9 mouse cellular contexts compared by ENCODE assay signal in the genomic region with DNA sequence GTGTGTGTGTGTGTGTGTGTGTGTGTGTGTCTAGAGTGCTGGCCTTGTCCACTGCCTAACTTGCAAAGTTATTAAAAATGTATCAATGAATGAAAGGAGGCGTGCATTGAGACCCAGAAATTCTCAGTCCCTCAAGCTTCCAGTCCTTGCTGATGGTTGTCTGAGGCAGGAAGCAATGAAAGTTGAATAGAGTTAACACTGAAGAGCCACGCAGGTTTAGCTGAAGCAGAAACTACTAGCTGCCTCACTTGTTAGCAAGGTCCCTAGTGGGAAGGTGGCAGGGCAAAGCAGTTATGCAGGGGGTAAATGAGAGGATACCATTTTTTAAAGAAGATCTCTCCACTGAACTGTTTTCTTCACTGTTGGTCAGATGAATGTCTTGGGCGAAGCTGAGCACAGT.
DNase-seq lines count a peak whose midpoint lies in the region; ATAC-seq and TF ChIP-seq lines count a peak whose summit lies in the region.
"Had no signal": no experiment of that assay in that cellular context is flagged by ENCODE, and none has a peak within 500 bp of the region (broad histone marks: within the 10 kb centered on the region; RNA-seq: fewer than 3 reads in every experiment).

No protein-coding gene starts in this region.

- H3K36me3 ChIP-seq in heart, embryonic 11.5 days (ENCODE audit: control insufficient read depth, insufficient read depth, low read length), result no peaks in the 10 kb centered on the region
- peaks cover 6% of the 10 kb centered on the region for H3K36me3 ChIP-seq in spleen, adult 2 months (ENCODE audit: control insufficient read depth, insufficient read depth, low read length)
- no peaks in the 10 kb centered on the region for H3K36me3 ChIP-seq in small intestine, adult 2 months (ENCODE audit: control insufficient read depth, insufficient read depth, low read length)

- TF ChIP-seq POLR2A in spleen, adult 2 months (IDR thresholded peaks at IDR 0.05; ENCODE audit: low read depth, low read length), result peak; percentile 21; the same call in 1 of the 2 replicates
- no peak for TF ChIP-seq POLR2A in small intestine, adult 2 months (IDR thresholded peaks at IDR 0.05; ENCODE audit: low read depth, low read length)

- 0 out of 2 replicates have a peak overlapping the region, but pooled peaks have one; percentile 39 for H3K9ac ChIP-seq in heart, embryonic 11.5 days (ENCODE audit: low read depth, low read length)

- no peak for ATAC-seq in heart, embryonic 11.5 days (replicated peaks; ENCODE audit: insufficient number of reproducible peaks, low FRiP score, low TSS enrichment)
- no peak for ATAC-seq in megakaryocyte progenitor cell, adult 5-6 weeks (replicated peaks; ENCODE audit: poor library complexity)

- H3K9me3 ChIP-seq in heart, embryonic 11.5 days (replicated peaks; ENCODE audit: control insufficient read depth, low read length), result no peaks in the 10 kb centered on the region

- 69% methylated on average over 3 of the region's 3 CpGs for WGBS in heart, embryonic 11.5 days (ENCODE audit: insufficient replicate concordance)
- WGBS in spleen, adult 2 months, result 26% methylated on average over 3 of the region's 3 CpGs
- WGBS in small intestine, adult 2 months, result 69% methylated on average over 3 of the region's 3 CpGs

- no peak for DNase-seq in heart, postnatal 14 days
- no peak for DNase-seq in spleen, adult 2 months (ENCODE audit: low read depth in 1 of 2, low spot score in 2 of 2)
- no peak for DNase-seq in spleen, postnatal 4 days (ENCODE audit: low spot score in 2 of 2)
- peak; percentile 65 for DNase-seq in induced T-regulatory cell, adult 2 months (ENCODE audit: low read depth)
- DNase-seq in cerebellum, adult 11-12 months, result no peak
- DNase-seq: kidney, adult 18-20 months had no signal

- intact Hi-C loops in heart, postnatal 14 days (cut with DNase I), result loop anchor here (5.0 kb wide), 1 partner anchor 85 kb away; no protein-coding TSS in a partner anchor

- no peak for TF ChIP-seq CTCF in spleen, adult 2 months (IDR thresholded peaks at IDR 0.05; ENCODE audit: extremely low read depth, insufficient read depth, insufficient read length, insufficient replicate concordance)
- TF ChIP-seq CTCF in small intestine, adult 2 months (IDR thresholded peaks at IDR 0.05; ENCODE audit: extremely low read depth, insufficient read length, insufficient replicate concordance, low read depth, low read length), result no peak

- H3K4me3 ChIP-seq in heart, embryonic 11.5 days (ENCODE audit: low read depth, low read length), result peak overlapping the region; percentile 35
- H3K4me3 ChIP-seq in spleen, adult 2 months (ENCODE audit: extremely low read depth, insufficient read depth, insufficient read length), result peak overlapping the region; percentile 74
- H3K4me3 ChIP-seq in small intestine, adult 2 months (ENCODE audit: low read depth, low read length), result no peak overlapping the region

- peaks cover 32% of the 10 kb centered on the region for H3K4me1 ChIP-seq in heart, embryonic 11.5 days (ENCODE audit: control insufficient read depth, insufficient read depth, low read length)
- peaks cover 25% of the 10 kb centered on the region for H3K4me1 ChIP-seq in spleen, adult 2 months (ENCODE audit: control insufficient read depth, insufficient read depth, insufficient read length)
- peaks cover 10% of the 10 kb centered on the region; the same call in 1 of the 2 replicates for H3K4me1 ChIP-seq in small intestine, adult 2 months (ENCODE audit: control insufficient read depth, insufficient read depth, insufficient read length, low read length)

- no peaks in the 10 kb centered on the region for H3K27me3 ChIP-seq in heart, embryonic 11.5 days (ENCODE audit: control insufficient read depth, insufficient read depth, low read length)
- no peaks in the 10 kb centered on the region for H3K27me3 ChIP-seq in spleen, adult 2 months (ENCODE audit: control insufficient read depth, insufficient read depth, low read length)
- H3K27me3 ChIP-seq in small intestine, adult 2 months (ENCODE audit: control insufficient read depth, insufficient read depth, low read length), result no peaks in the 10 kb centered on the region

- peak overlapping the region; percentile 56 for H3K4me2 ChIP-seq in heart, embryonic 11.5 days

- H3K27ac ChIP-seq in heart, embryonic 11.5 days (ENCODE audit: low read depth, low read length), result no peak overlapping the region
- H3K27ac ChIP-seq in spleen, adult 2 months (ENCODE audit: insufficient read depth, low read length), result peak overlapping the region; percentile 99
- H3K27ac ChIP-seq in small intestine, adult 2 months (ENCODE audit: insufficient read depth, low read depth, low read length), result peak overlapping the region; percentile 92
